Mouse (Mus musculus) heart, adult 2 months (tissue): ENCODE results near the gene Ndst2. TPM values are rescaled to one million over a fixed set of nuclear protein-coding genes. Genes with fewer than 3 reads are reported as not detected.
"Not testable (repeated sequence)": the region's sequence is repeated elsewhere in the genome, so short reads cannot be mapped to it uniquely, and the experiment has no call there.

Experiments
- DNase-seq, 2 experiments: peaks; one replicate each; pipeline ENCODE4 v3.0.0; 2021
- H3K27ac ChIP-seq: fragments of 200-600 bp; 2 replicates; pipeline ENCODE4 v1.8.1; 2022
- H3K27me3 ChIP-seq: fragments of 200-500 bp; 2 replicates; pipeline ENCODE4 v1.6.1; 2012; ENCODE audit warnings: mild to moderate bottlenecking, low read length, inconsistent platforms, mixed read lengths; ENCODE audit not compliant: control insufficient read depth, insufficient read depth
- H3K36me3 ChIP-seq: fragments of 200-500 bp; 2 replicates; pipeline ENCODE4 v1.6.1; 2012; ENCODE audit warnings: low read length, inconsistent platforms; ENCODE audit not compliant: control insufficient read depth, insufficient read depth
- H3K4me1 ChIP-seq: fragments of 200-500 bp; 2 replicates; pipeline ENCODE4 v1.6.1; 2011; ENCODE audit warnings: low read length; ENCODE audit not compliant: control insufficient read depth, insufficient read depth
- H3K4me3 ChIP-seq: fragments of 200-600 bp; 2 replicates; pipeline ENCODE4 v1.8.1; 2022
- H3K79me2 ChIP-seq: fragments of 200-500 bp; replicated peaks from 2 replicates; pipeline ENCODE4 v1.6.1; 2012; ENCODE audit warnings: mild to moderate bottlenecking, inconsistent platforms, low read length, moderate library complexity, mixed read lengths; ENCODE audit not compliant: control insufficient read depth, insufficient read depth
- H3K9ac ChIP-seq: fragments of 200-500 bp; 2 replicates; pipeline ENCODE4 v1.6.1; 2012; ENCODE audit warnings: low read depth, mild to moderate bottlenecking, control low read depth, inconsistent platforms, low read length, mixed read lengths
- CTCF ChIP-seq: fragments of 200-600 bp; IDR thresholded peaks from 2 replicates; pipeline ENCODE4 v1.8.1; 2022; ENCODE audit warnings: antibody characterized with exemption, mild to moderate bottlenecking, moderate library complexity
- EP300 ChIP-seq: fragments of 200-500 bp; IDR thresholded peaks from 2 replicates; pipeline ENCODE4 v1.6.1; 2011; ENCODE audit warnings: low read depth, low read length, control low read depth; ENCODE audit not compliant: insufficient read depth
- POLR2A ChIP-seq: fragments of 200-500 bp; IDR thresholded peaks from 2 replicates; pipeline ENCODE4 v1.6.1; 2011; ENCODE audit warnings: mild to moderate bottlenecking, low read depth, low read length, control low read depth; ENCODE audit not compliant: insufficient read depth
- WGBS: fragments of 180-500 bp; shearing (Covaris S2); methylation state at CpG from one replicate; pipeline ENCODE4 v1.1.7; 2018; 5-methylcytosine and 5-hydroxymethylcytosine counted together
- intact Hi-C: fragments of 180-260 bp; cut with DNase I; formaldehyde crosslinking; loops from one replicate; pipeline ENCODE4 v1.15.1; 2025
- polyA plus RNA-seq: library from polyadenylated mRNA; depleted of rRNA; stranded (reverse); fragments of >200 nt; gene quantifications from 2 replicates; pipeline ENCODE4 v1.2.3, GENCODE M21; 2012
- total RNA-seq, 2 experiments: library from RNA; stranded (reverse); gene quantifications; 2 replicates each; pipeline ENCODE4 v1.2.3; 2021

Ndst2 gene
- total and polyA plus RNA-seq, 3 experiments = 8.3 to 15.5 (median 8.5) TPM

DNA sequence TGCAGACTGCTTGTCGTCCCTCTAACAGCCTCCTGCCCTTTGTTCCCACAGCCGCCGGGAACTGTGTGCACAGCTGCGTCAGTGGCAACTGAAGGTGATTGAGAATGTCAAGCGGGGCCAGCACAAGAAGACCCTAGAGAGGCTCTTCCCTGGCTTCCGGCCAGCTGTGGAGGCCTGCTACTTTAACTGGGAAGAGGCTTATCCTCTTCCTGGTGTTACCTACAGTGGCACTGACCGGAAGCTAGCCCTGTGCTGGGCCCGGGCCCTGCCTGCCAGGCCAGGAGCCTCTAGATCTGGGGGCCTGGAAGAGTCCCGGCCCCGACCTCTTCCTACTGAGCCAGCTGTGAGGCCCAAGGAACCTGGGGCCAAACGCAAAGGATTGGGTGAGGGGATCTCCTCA, 20.5 kb downstream of the Ndst2 start:
- Histone ChIP-seq H3K27me3 (no peaks in the 10 kb centered on the region), H3K9ac (no peak overlapping the region), H3K79me2 (no peaks in the 10 kb centered on the region), H3K4me3 (no peak overlapping the region), H3K4me1 (no peaks in the 10 kb centered on the region; the same call in 1 of the 2 replicates), H3K27ac (no peak overlapping the region), H3K36me3 (no peaks in the 10 kb centered on the region)
- no peak for TF ChIP-seq CTCF
- no peak for TF ChIP-seq POLR2A
- no peak for TF ChIP-seq EP300
- no peak for DNase-seq
- 37% methylated on average over 11 of the region's 11 CpGs for WGBS
- intact Hi-C loops = no loop called here

- no peak for DNase-seq
- peaks cover 3% of the 10 kb centered on the region for H3K79me2 ChIP-seq
- H3K27me3 ChIP-seq = no peaks in the 10 kb centered on the region
- 2% methylated on average over 10 of the region's 10 CpGs for whole genome bisulfite sequencing
- peak overlapping the region; percentile 89 for H3K27ac ChIP-seq
- intact Hi-C loops = no loop called here
- no peak for TF ChIP-seq POLR2A
- TF ChIP-seq EP300 = no peak
- TF ChIP-seq CTCF = no peak
- H3K9ac ChIP-seq = peak overlapping the region; percentile 87
- peaks cover 3% of the 10 kb centered on the region; the same call in 1 of the 2 replicates for H3K36me3 ChIP-seq
- H3K4me1 ChIP-seq = no peaks in the 10 kb centered on the region; the same call in none of the 2 replicates
- H3K4me3 ChIP-seq = peak overlapping the region; percentile 91
These were observed 26.1 kb downstream of the Ndst2 start for GRCm38 (mm10) chr14:20708239-20708638.

DNA sequence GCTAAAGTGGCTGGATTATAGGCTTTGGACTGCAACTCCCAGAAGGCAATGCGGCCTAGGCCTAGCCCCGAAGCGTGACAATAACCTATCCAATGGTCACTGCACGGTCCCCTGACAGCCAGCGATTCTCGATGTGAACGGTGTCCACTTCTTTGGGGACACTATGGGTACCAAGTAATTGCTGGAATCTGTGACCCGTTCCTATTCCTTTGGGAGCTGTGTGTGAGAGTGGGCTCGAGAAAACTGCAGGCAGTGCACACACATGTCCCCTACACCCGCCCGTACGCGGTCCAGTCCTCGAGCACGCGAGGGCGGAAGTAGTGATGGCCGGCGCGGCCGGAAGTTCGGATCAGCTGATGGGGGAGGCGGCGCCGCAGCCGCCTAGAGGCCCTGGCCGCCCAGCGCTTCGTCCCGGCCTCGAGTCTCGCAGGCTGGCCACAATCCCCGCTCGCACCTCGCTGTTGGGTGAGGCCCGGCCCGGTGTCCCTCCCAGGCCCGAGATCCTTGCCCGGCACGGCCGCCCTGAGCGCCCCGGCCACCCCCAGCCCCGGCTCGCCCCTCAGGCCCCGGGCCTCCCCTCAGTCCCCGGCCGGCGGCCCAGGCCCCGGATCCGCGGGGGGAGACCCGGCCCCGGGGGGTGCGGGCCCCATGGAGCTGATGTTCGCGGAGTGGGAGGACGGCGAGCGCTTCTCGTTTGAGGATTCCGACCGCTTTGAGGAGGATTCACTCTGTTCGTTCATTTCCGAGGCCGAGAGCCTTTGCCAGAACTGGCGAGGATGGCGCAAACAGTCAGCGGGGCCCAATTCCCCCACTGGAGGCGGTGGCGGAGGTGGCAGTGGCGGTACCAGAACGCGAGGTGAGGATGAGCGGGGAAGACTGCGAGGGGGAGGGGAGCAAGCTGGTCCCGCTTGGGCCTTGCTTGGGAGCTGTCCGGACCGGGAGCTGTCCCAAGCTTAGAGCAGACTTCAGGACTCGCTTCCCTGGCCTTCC, 26.9 kb downstream of the Ndst2 start, which contains the start of gene Zswim8:
TSS of gene Zswim8 (plus strand) at position 352 of the 990 bp plus-strand sequence.
- TF ChIP-seq POLR2A (peak; percentile 82), CTCF (peak; percentile 43), EP300 (0 out of 2 replicates have a peak, but pooled peaks have one; percentile 66)
- intact Hi-C loops = no loop called here
- Histone ChIP-seq H3K79me2 (peaks cover 3% of the 10 kb centered on the region), H3K4me1 (no peaks in the 10 kb centered on the region; the same call in none of the 2 replicates), H3K9ac (peak within 1 kb of the TSS; percentile 87), H3K36me3 (peaks cover 3% of the 10 kb centered on the region; the same call in 1 of the 2 replicates), H3K27ac (peak within 1 kb of the TSS; percentile 89), H3K27me3 (no peaks in the 10 kb centered on the region), H3K4me3 (peak within 1 kb of the TSS; percentile 91)
- under 1% methylated on average over 79 of the region's 80 CpGs for WGBS
- DNase-seq = peak; percentile 93 to 94

GRCm38 (mm10) chr14:20703461-20703860, 30.9 kb downstream of the Ndst2 start:
- DNase-seq, H3K79me2 ChIP-seq, H3K4me1 ChIP-seq, H3K27me3 ChIP-seq: not testable (repeated sequence)
- intact Hi-C loops = loop anchor here (2.0 kb wide), 1 partner anchor 29 kb away; the partner anchor contains the start of gene Sec24c
- Histone ChIP-seq H3K4me3 (peak overlapping the region; percentile 93), H3K36me3 (peaks cover 22% of the 10 kb centered on the region), H3K27ac (peak overlapping the region; percentile 95; the same call in 1 of the 2 replicates), H3K9ac (peak overlapping the region; percentile 97)
- WGBS = 8% methylated on average over 8 of the region's 8 CpGs

DNA sequence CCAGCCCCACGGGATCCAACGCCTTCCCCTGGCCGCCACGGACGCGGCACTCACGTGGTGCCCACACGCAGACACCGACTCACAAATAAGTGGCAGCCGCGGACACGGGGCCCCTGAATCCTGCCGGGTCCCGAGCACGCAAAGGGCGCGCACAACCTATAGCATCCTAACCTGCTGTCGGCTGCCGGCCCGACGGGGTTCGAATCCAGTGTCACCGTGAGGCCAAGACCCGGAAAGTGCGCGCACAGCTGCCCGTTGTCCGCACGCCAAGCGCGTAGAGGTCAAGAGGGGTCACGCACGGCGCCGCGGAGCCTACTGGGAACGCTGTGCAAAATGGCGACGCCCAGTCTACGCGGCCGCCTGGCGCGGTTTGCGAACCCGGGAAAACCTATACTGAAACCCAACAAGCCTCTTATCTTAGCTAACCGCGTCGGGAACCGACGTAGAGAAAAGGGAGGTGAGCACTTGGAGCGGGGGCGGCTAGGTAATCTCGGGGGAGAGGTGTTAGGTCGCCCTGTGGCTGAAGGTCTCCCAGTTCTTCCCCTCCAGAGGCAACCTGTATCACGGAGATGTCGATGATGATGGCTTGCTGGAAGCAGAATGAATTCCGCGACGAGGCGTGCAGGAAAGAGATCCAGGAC, 31.5 kb downstream of the Ndst2 start, which contains the start of gene Chchd1:
TSS of gene Chchd1 (plus strand) at position 266 of the 641 bp plus-strand sequence.
- H3K27me3 ChIP-seq = no peaks in the 10 kb centered on the region
- peaks cover 2% of the 10 kb centered on the region for H3K79me2 ChIP-seq
- H3K27ac ChIP-seq = peak within 1 kb of the TSS; percentile 95
- peak within 1 kb of the TSS; percentile 97 for H3K9ac ChIP-seq
- under 1% methylated on average over 61 of the region's 61 CpGs for WGBS
- intact Hi-C loops = loop anchor here (2.0 kb wide), 1 partner anchor 28 kb away; the partner anchor contains the start of gene Sec24c
- H3K36me3 ChIP-seq = peaks cover 26% of the 10 kb centered on the region
- peaks cover 5% of the 10 kb centered on the region for H3K4me1 ChIP-seq
- peak; percentile 92 to 96 for DNase-seq
- peak within 1 kb of the TSS; percentile 93 for H3K4me3 ChIP-seq
- TF ChIP-seq CTCF (no peak), EP300 (no peak), POLR2A (peak; percentile 86)
